In genomic region chr2:92060291-92060690, GRCm38 (mm10) we compare ENCODE assay signal across 8 mouse cellular contexts. TPM values are rescaled to one million over a fixed set of nuclear protein-coding genes. Genes with fewer than 3 reads are reported as not detected.
A peak's percentile ranks its signal among the peaks of the same experiment; 100 is the strongest.
DNase-seq lines count a peak whose midpoint lies in the region; ATAC-seq and TF ChIP-seq lines count a peak whose summit lies in the region.

No protein-coding gene starts in this region.

- no peaks in the 10 kb centered on the region for H3K9me3 ChIP-seq in hindbrain, embryonic 11.5 days (ENCODE audit: control insufficient read depth, low read length)
- no peaks in the 10 kb centered on the region for H3K9me3 ChIP-seq in limb, embryonic 13.5 days
- H3K9me3 ChIP-seq in stomach, postnatal 0 days (ENCODE audit: control insufficient read depth, low read length): no peaks in the 10 kb centered on the region

- H3K9ac ChIP-seq in hindbrain, embryonic 11.5 days (ENCODE audit: low read depth, low read length): peak overlapping the region; percentile 57; the same call in 1 of the 2 replicates
- peak overlapping the region; percentile 79; the same call in 1 of the 2 replicates for H3K9ac ChIP-seq in limb, embryonic 13.5 days
- H3K9ac ChIP-seq in stomach, postnatal 0 days (ENCODE audit: low read length): no peak overlapping the region

- peaks cover 31% of the 10 kb centered on the region for H3K27me3 ChIP-seq in hindbrain, embryonic 11.5 days (ENCODE audit: control insufficient read depth, insufficient read depth, low read length)
- H3K27me3 ChIP-seq in limb, embryonic 13.5 days: peaks cover 31% of the 10 kb centered on the region
- H3K27me3 ChIP-seq in stomach, postnatal 0 days (ENCODE audit: control insufficient read depth, insufficient read depth, low read length): no peaks in the 10 kb centered on the region

- peak overlapping the region; percentile 98 for H3K4me2 ChIP-seq in hindbrain, embryonic 11.5 days (replicated peaks; ENCODE audit: low read depth, low read length)
- H3K4me2 ChIP-seq in limb, embryonic 13.5 days (replicated peaks): peak overlapping the region; percentile 93
- H3K4me2 ChIP-seq in stomach, postnatal 0 days (replicated peaks; ENCODE audit: low read depth): peak overlapping the region; percentile 98; the same call in 1 of the 2 replicates

- 9% methylated on average over 6 of the region's 6 CpGs for WGBS in hindbrain, embryonic 11.5 days
- 9% methylated on average over 6 of the region's 6 CpGs for WGBS in limb, embryonic 13.5 days
- WGBS in stomach, postnatal 0 days: 39% methylated on average over 6 of the region's 6 CpGs

- no peak for ATAC-seq in hindbrain, embryonic 11.5 days (ENCODE audit: low FRiP score)
- ATAC-seq in limb, embryonic 13.5 days (ENCODE audit: low FRiP score, low read depth): no peak
- no peak for ATAC-seq in stomach, postnatal 0 days (ENCODE audit: low FRiP score, low TSS enrichment)
- ATAC-seq in megakaryocyte-erythroid progenitor cell, adult 5-6 weeks (replicated peaks; ENCODE audit: low FRiP score, low TSS enrichment, poor library complexity, severe bottlenecking): no peak

- no peak for TF ChIP-seq EP300 in stomach, postnatal 0 days (optimal IDR thresholded peaks at IDR 0.05)

- no peak overlapping the region for H3K27ac ChIP-seq in hindbrain, embryonic 11.5 days (ENCODE audit: low read depth, low read length)
- no peak overlapping the region for H3K27ac ChIP-seq in limb, embryonic 13.5 days
- H3K27ac ChIP-seq in stomach, postnatal 0 days (replicated peaks): no peak overlapping the region

- no peaks in the 10 kb centered on the region for H3K36me3 ChIP-seq in hindbrain, embryonic 11.5 days (ENCODE audit: control insufficient read depth, insufficient read depth, low read length)
- H3K36me3 ChIP-seq in limb, embryonic 13.5 days: no peaks in the 10 kb centered on the region
- H3K36me3 ChIP-seq in stomach, postnatal 0 days (ENCODE audit: control insufficient read depth, insufficient read depth, low read length): no peaks in the 10 kb centered on the region

- TF ChIP-seq CTCF in stomach, postnatal 0 days (IDR thresholded peaks at IDR 0.05; ENCODE audit: low read depth): no peak

- DNase-seq in testis, postnatal 10 days (ENCODE audit: low spot score): peak; percentile 51
- no peak for DNase-seq in testis, postnatal 14 days (ENCODE audit: low spot score)
- no peak for DNase-seq in hindbrain, embryonic 11.5 days (ENCODE audit: low spot score)
- no peak for DNase-seq in stomach, postnatal 0 days (ENCODE audit: low spot score)
- DNase-seq in layer of hippocampus, postnatal 10 days (ENCODE audit: low spot score in 2 of 2): no peak
- no peak for DNase-seq in urinary bladder, postnatal 10 days (ENCODE audit: low spot score)

- H3K4me1 ChIP-seq in hindbrain, embryonic 11.5 days (replicated peaks; ENCODE audit: control insufficient read depth, insufficient read depth, low read length): peaks cover 3% of the 10 kb centered on the region; the same call in 1 of the 2 replicates
- H3K4me1 ChIP-seq in limb, embryonic 13.5 days: peaks cover 44% of the 10 kb centered on the region
- H3K4me1 ChIP-seq in stomach, postnatal 0 days (replicated peaks; ENCODE audit: control insufficient read depth, insufficient read depth): peaks cover 3% of the 10 kb centered on the region; the same call in 1 of the 2 replicates

- H3K4me3 ChIP-seq in hindbrain, embryonic 11.5 days (ENCODE audit: low read depth, low read length): peak overlapping the region; percentile 60
- peak overlapping the region; percentile 70 for H3K4me3 ChIP-seq in limb, embryonic 13.5 days
- peak overlapping the region; percentile 51; the same call in 1 of the 2 replicates for H3K4me3 ChIP-seq in stomach, postnatal 0 days (ENCODE audit: low read depth, low read length)

RNA-seq across cellular contexts. Expression of gene Phf21a, which starts 32.6 kb away (rescaled TPM):
- 30.8 and 46.2 TPM in 2 replicates for polyA plus RNA-seq in hindbrain, embryonic 11.5 days (2014; fragmentation: Nextera tagmentation; extraction: Ambion mirVana)
- 38.9 and 46.8 TPM in 2 replicates for polyA plus RNA-seq in limb, embryonic 13.5 days (2015; fragmentation: Nextera tagmentation; extraction: Ambion mirVana)
- polyA plus RNA-seq in stomach, postnatal 0 days (2015; fragmentation: Nextera tagmentation; extraction: Ambion mirVana): 7.2 and 7.3 TPM in 2 replicates
- 10 to 100 TPM; 75.5 to 83.7 TPM for total RNA-seq in layer of hippocampus, postnatal 10 days (2021)
- 26.9 and 29.8 TPM in 2 replicates for total RNA-seq in megakaryocyte-erythroid progenitor cell, adult 5-6 weeks (2014; fragmentation: Nextera tagmentation)
- total RNA-seq in megakaryocyte-erythroid progenitor cell, adult 5-6 weeks (2017): 6.2 and 18.5 TPM in 2 replicates

RNA-seq across cellular contexts. Expression of gene Creb3l1, which starts 36.0 kb away (rescaled TPM):
- polyA plus RNA-seq in hindbrain, embryonic 11.5 days (2014; fragmentation: Nextera tagmentation; extraction: Ambion mirVana): 2.0 and 2.2 TPM in 2 replicates
- polyA plus RNA-seq in limb, embryonic 13.5 days (2015; fragmentation: Nextera tagmentation; extraction: Ambion mirVana): 10.1 and 10.9 TPM in 2 replicates
- 13.2 and 15.6 TPM in 2 replicates for polyA plus RNA-seq in stomach, postnatal 0 days (2015; fragmentation: Nextera tagmentation; extraction: Ambion mirVana)
- 10 to 100 TPM; 10.4 to 11.6 TPM for total RNA-seq in layer of hippocampus, postnatal 10 days (2021)
- 0.33 TPM in 1 of 2 replicates, not detected in the other for total RNA-seq in megakaryocyte-erythroid progenitor cell, adult 5-6 weeks (2014; fragmentation: Nextera tagmentation)
- 0.38 TPM in 1 of 2 replicates, not detected in the other for total RNA-seq in megakaryocyte-erythroid progenitor cell, adult 5-6 weeks (2017)
